Mouse (Mus musculus): ENCODE data around the gene Kcna3. TPM values are rescaled to one million over a fixed set of nuclear protein-coding genes. Genes with fewer than 3 reads are reported as not detected.

The Kcna3 gene
- total RNA-seq (2023) = 6.0 and 7.0 TPM in 2 replicates

DNA sequence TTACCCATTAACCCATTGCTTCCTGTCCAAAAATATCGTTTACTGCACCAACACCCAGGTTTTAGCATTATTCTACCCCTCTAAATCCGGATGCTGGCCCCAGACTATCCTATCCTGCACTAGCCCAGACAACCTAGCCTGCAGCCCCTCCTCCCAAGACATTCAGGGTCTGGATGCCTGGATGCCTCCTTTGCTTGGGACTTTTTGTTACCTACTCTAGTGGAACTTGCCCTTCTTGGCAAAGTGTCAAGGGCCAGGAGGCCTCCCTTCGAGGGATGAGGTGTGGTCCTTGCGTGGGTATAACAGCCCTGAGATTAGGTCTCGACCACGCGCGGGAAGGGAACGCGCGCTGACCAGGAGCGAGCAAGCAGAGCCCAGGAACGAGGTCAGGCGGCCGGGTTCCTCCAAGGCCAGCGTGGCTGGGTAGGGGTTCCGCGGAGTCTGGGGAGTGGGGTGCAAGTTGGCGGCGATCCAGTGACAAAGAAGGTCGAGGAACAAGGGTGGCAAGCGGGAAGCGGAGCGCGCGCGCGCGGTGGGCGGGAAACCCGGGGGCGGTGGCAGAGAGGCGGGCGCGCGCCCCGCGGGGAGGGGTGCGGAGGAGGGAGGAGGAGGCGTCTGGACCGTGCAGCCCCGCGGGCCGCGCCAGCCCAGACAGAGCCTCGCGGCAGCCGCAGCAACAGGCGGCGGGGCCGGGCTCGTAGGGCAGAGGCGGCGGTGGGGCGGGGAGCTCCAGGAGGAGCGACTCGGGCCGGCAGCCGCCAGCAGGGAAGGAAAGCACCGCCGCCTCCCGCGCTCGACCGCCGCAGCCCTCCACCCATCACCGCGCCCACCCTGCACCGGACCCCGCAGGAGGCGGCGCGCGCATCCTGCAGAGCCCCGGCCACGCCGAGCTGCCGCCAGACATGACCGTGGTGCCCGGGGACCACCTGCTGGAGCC lies at the start of gene Kcna3:
Kcna3 (plus strand) TSS at position 649 of the 937 bp plus-strand sequence.

Other genes starting within 250 kb of the Kcna3 start
- 646 and 680 TPM in 2 replicates for gene Cd53, start 246.0 kb upstream of the Kcna3 start, total RNA-seq (2023)
- gene Olfr266, start 209.9 kb upstream of the Kcna3 start, total RNA-seq (2023) = not detected in 2 replicates
- gene Kcna2, start 65.0 kb downstream of the Kcna3 start, total RNA-seq (2023) = not detected in 2 replicates
- gene Kcna10, start 146.9 kb downstream of the Kcna3 start, total RNA-seq (2023) = not detected in 2 replicates
- gene Cym, start 185.6 kb downstream of the Kcna3 start, total RNA-seq (2023) = not detected in 2 replicates
- gene A630076J17Rik, start 194.4 kb downstream of the Kcna3 start, total RNA-seq (2023) = not detected in 2 replicates
- gene Prok1, start 203.5 kb downstream of the Kcna3 start, total RNA-seq (2023) = not detected in 2 replicates
- 33.0 and 42.9 TPM in 2 replicates for gene Lamtor5, start 242.7 kb downstream of the Kcna3 start, total RNA-seq (2023)